Mouse (Mus musculus): ENCODE measurements around the gene Mlx.

The Mlx gene

GRCm38 (mm10) chr11:101086756-101087681 is at the start of gene Mlx:
Gene Mlx, plus strand, starts transcription at chr11:101087277.
- peak; percentile 93 for DNase-seq (ENCODE audit: low spot score)

GRCm38 (mm10) chr11:101037795-101038194 is 49.3 kb upstream of the Mlx start:
- DNase-seq (ENCODE audit: low spot score): no peak

- no peak for DNase-seq (ENCODE audit: low spot score)
Observed at GRCm38 (mm10) chr11:101045826-101046225, 41.3 kb upstream of the Mlx start.

- no peak for DNase-seq (ENCODE audit: low spot score)
Observed at GRCm38 (mm10) chr11:101046440-101046839, 40.6 kb upstream of the Mlx start.

DNA sequence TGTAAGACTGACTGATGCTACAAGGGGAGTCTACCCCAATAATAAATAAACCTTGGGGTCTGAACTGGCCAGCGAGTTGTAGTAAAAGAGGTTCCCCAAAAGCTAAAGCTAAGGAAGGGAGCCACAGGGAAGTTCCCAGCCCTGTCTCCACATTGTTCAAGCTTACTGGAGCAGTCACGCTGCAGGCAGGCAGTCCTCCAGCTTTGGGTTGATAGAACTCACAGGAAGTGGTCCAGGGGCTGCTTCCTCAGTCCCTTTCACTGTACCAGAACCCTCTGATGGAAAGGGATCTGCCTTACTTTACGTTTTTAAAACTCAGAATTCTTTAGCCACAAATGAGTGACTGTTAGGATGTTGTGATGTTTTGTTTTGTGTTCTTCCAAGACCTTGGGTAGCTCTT is 39.6 kb upstream of the Mlx start:
- DNase-seq (ENCODE audit: low spot score): no peak

- no peak for DNase-seq (ENCODE audit: low spot score)
Observed at GRCm38 (mm10) chr11:101050359-101050758, 36.7 kb upstream of the Mlx start.

- no peak for DNase-seq (ENCODE audit: low spot score)
Observed at GRCm38 (mm10) chr11:101051051-101051493, 36.0 kb upstream of the Mlx start.

DNA sequence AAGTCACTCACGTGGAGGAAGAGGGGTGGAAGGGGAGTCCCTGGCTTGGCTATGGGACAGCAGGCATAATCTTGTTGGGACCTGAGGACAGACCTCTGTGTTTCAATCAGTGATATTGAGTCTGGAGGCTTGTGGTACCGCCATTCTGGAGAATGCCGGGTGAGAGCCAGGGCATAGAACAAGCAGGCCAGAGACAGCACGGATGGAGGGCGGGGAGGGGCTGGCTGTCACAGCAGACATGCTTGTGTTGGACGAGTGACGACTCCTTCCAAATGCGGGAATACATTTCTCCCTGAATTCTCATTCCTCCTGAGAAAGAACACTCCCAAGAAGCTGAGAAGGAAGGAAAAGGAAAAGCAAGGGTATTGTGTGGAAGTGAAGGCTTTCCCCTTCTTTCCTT is 35.5 kb upstream of the Mlx start:
- DNase-seq (ENCODE audit: low spot score): no peak

DNA sequence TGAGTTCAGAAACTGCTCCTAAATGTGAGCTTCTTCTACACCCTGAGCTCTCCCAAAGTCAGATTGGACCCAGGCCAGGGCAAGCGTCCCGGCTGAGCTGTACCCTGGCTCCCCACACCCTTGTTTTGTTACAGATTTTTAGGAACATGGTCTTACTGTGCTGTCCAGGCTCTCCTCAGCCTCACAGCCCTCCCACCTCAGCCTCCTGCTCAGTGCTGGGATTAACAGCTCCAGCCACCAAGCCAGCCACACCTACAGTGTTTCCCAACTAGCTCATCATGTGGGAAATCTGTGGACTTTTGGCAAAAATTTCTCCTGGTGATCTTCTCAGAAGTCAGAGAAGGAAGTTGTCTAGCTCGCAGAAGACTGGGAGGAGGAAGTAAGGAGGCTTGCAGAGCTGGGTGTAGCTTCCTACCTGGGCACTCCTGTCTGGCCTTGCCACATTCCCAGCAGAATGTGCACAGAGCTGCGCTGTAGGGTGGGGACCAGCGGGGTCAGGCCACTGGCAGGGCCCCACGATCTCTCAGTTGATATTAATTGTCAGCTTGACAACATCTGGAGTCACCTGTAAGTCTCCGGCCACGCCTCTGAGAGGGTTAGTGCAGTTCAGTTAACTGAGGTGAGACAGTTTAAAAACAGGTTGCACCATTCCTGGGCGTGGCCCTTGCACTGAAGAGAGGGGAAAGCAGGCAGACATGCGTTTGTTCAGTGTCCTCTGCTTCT is 34.2 kb upstream of the Mlx start:
- peak; percentile 86 for DNase-seq (ENCODE audit: low spot score)

- DNase-seq (ENCODE audit: low spot score): no peak
Observed at GRCm38 (mm10) chr11:101053974-101054373, 33.1 kb upstream of the Mlx start.

GRCm38 (mm10) chr11:101055418-101055817 is 31.7 kb upstream of the Mlx start:
- DNase-seq (ENCODE audit: low spot score): peak; percentile 41

DNA sequence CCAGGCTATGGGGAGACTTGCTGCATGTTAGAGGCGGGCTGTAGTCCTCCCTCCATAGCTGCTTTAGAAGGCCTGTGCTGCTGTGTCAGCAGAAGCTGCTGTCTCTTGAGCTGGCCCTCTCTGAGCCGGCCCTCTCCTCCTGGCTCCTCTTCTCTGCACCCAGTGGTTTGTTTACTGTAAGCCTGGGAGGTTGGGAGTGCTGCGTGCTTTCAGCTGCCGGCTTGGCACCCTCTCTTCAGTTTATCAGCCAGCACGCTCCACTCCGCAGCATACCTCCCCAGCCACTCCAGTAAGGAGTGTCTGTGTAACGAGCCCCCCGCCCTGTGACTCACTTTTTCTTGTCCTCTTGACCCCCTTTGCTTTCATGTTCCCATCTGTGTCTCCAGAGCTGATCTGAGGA is 30.2 kb upstream of the Mlx start:
- peak; percentile 83 for DNase-seq (ENCODE audit: low spot score)

DNA sequence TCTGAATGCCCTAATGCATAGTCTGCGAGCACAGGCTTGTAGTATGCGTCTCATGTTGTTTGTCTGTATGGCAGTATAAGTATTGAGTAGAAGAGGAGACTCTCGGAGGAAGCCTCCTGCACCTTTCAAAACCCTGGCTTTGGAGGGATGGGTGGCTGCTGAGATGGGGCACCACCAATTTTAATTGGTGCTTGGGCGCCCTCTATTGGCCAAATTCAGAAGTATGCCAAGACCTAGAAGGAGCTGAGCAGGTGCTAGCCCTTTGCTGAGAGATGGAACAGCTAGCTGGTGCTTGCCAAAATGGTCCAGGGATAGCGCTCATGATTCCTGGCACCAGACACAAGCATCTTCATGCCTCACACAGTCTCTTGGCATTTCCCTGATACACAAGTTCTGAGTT is 29.2 kb upstream of the Mlx start:
- peak; percentile 94 for DNase-seq (ENCODE audit: low spot score)

DNA sequence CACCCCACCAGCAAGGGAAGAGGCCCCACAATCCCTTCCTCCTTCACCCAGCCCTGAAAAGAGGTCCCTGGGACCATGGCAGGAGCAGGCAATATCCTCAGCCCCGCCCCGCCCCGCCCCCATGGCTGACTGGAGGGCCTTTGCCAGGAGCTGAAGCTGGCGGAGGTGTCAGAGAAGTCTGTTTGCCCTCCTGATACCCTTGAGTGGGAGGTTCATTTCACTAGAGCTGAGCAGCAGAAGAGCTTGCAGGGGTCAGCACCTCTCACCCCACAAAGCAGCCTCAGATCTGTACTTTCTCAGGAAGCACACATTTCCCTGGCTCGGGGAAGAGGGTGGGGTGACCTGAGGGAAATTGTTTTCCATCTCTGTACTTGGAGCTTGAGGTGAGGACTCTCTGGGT is 28.4 kb upstream of the Mlx start:
- DNase-seq (ENCODE audit: low spot score): no peak

- DNase-seq (ENCODE audit: low spot score): no peak
Observed at GRCm38 (mm10) chr11:101059473-101059872, 27.6 kb upstream of the Mlx start.

- peak; percentile 80 for DNase-seq (ENCODE audit: low spot score)
Observed at GRCm38 (mm10) chr11:101060126-101060525, 27.0 kb upstream of the Mlx start.

GRCm38 (mm10) chr11:101061049-101061448 is 26.0 kb upstream of the Mlx start:
- no peak for DNase-seq (ENCODE audit: low spot score)

DNA sequence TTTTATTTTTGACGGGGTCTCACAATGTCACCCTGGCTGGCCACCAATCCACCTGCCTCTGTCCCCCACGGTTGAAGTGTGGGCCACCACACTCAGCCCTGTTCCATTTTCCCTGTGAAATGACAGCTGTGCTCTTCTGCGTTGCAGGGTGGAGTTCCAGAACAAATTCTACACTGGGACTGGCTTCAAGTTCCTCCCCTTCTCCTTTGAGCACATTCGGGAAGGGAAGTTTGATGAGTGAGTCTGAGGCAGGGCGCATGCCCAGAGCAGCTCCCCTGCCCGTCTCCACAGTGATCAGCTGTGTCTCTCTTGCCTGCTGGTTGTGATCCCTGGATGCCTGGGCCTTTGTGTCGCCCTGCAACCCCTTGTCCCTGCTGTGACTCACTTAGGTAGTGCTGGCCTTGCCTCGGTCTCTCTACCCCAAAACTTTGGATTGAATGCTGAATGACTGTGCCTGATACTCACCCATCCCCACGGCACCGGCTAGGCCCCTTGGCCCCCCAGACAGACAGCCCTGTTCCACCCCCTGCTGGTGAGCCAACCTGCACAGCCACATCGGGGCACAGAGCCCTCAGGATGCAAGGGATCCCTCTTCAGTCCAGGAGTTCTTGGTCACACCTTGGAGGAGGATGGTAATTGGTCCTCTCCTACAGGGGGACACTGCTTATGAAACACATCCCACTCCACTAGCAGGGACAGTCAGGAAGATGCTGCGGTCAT is 24.8 kb upstream of the Mlx start:
- peak; percentile 64 for DNase-seq (ENCODE audit: low spot score)

- DNase-seq (ENCODE audit: low spot score): no peak
Observed at GRCm38 (mm10) chr11:101062971-101063675, 24.0 kb upstream of the Mlx start.

DNA sequence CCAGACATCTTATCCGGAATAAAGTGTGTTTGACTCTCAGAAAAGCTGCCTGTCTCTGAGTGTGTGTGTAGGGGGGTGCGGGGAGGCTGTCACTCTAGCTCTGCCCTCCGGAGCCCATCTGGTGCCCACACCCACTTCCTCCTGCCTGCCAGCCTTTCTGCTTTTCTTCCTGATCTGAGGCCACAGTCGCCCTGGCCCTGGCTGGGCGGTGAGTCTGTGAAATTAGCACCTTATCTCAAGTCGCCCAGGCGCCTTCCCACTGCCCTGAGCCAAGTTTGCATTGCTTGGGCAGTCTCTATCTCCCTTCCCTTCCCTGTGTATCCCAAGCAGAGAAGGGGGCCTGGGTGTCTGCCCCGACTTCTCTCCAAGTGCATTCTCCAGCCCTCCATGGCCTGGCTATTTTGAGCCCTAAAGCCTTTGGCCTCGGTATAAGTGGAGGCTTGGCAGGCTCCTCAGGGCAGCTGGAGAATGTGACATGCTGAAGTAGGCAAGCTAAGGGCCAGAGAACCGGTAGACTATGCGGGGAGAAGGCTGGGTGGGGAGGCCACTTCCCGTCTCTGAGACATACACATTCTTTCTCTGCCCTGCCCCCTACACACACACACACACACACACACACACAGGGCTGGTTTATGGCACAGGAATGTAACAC is 23.3 kb upstream of the Mlx start:
- peak; percentile 73 for DNase-seq (ENCODE audit: low spot score)

DNA sequence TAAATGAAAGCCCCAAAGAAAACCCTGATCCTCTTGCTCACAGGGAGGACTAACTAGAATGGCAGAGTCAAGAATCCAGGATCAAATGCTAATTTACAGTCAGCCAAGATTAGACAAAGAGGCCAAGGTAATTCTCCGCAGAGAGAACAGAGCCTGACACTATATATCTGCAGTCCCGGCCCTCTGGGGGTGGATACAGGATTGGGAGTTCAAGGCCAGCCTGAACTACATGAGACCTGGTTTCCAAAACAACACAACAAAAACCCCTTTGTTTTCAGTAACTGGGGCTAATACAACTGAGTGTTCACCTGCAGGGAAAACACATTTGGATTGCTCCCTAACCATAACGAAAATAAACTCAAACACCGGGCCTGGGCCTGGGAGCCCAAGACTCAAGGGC is 22.6 kb upstream of the Mlx start:
- no peak for DNase-seq (ENCODE audit: low spot score)
